Mouse (Mus musculus): Measurements from ENCODE around the gene Btbd35f8. TPM values are rescaled to one million over a fixed set of nuclear protein-coding genes. Genes with fewer than 3 reads are reported as not detected.

Btbd35f8 gene
- not detected in 2 replicates for polyA plus RNA-seq (2015; fragmentation: Nextera tagmentation; extraction: Ambion mirVana)

DNA sequence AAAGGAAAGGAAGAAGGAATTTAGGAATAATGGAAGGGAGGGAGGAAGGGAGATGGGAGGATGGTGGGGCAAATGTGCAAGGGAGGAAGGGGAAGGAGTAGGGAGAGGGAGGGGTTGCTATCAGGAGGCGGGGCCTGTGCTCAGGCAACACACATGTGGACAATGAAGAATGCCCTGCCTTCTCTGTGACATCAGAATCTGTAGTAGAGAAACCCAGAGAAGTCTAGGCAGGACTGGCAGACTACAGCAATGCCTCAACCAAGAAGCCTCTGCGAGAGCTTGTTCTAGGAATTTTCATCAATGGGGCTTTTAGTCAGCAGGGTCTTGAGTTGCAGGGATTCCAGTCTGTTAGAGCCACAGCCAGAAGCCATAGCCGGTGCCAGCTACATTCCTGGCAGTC, at the start of gene Btbd35f8:
TSS of gene Btbd35f8 (plus strand) at position 301 of the 400 bp plus-strand sequence.

Other genes starting within 250 kb of the Btbd35f8 start
- gene Spin2g, start 211.8 kb upstream of the Btbd35f8 start, polyA plus RNA-seq (2015; fragmentation: Nextera tagmentation; extraction: Ambion mirVana): not detected in 2 replicates

All from adrenal gland, postnatal 0 days (tissue).